Mouse (Mus musculus) heart, embryonic 16.5 days (tissue): ENCODE measurements around the gene Snx6. TPM values are rescaled to one million over a fixed set of nuclear protein-coding genes. Genes with fewer than 3 reads are reported as not detected.

Experiments used
- ATAC-seq: fragments of 200-750 bp; cut with Nextera tagmentation; replicated peaks from 2 replicates; pipeline ENCODE4 v1.8.0; 2017; ENCODE audit warnings: moderate number of reproducible peaks; ENCODE audit not compliant: insufficient read depth, low FRiP score; ENCODE audit errors: extremely low read depth
- H3K27ac ChIP-seq: fragments of 300-500 bp; sonication (generic); 2 replicates; pipeline ENCODE4 v1.5.1; 2014; ENCODE audit warnings: mild to moderate bottlenecking, low read length, control low read depth, moderate library complexity
- H3K27me3 ChIP-seq: fragments of 300-500 bp; sonication (generic); 2 replicates; pipeline ENCODE4 v1.6.1; 2014; ENCODE audit warnings: low read length, mixed read lengths; ENCODE audit not compliant: control insufficient read depth, insufficient read depth
- H3K36me3 ChIP-seq: fragments of 300-500 bp; sonication (generic); 2 replicates; pipeline ENCODE4 v1.6.1; 2014; ENCODE audit not compliant: control insufficient read depth, insufficient read depth
- H3K4me1 ChIP-seq: fragments of 300-500 bp; sonication (generic); 2 replicates; pipeline ENCODE4 v1.6.1; 2014; ENCODE audit warnings: low read length, mixed read lengths; ENCODE audit not compliant: control insufficient read depth, insufficient read depth
- H3K4me2 ChIP-seq: fragments of 300-500 bp; sonication (generic); 2 replicates; pipeline ENCODE4 v1.6.1; 2014; ENCODE audit warnings: low read depth, mild to moderate bottlenecking, control low read depth, low read length
- H3K4me3 ChIP-seq: fragments of 300-500 bp; sonication (generic); 2 replicates; pipeline ENCODE4 v1.5.1; 2014; ENCODE audit warnings: mild to moderate bottlenecking, control low read depth, low read length
- H3K9ac ChIP-seq: fragments of 300-500 bp; sonication (generic); 2 replicates; pipeline ENCODE4 v1.6.1; 2014; ENCODE audit warnings: low read length, control low read depth
- H3K9me3 ChIP-seq: fragments of 300-500 bp; sonication (generic); replicated peaks from 2 replicates; pipeline ENCODE4 v1.6.1; 2016; ENCODE audit warnings: low read length; ENCODE audit not compliant: control insufficient read depth
- WGBS: fragments of 180-500 bp; shearing (Covaris S2); extraction: QIAGEN DNeasy Blood & Tissue Kit; methylation state at CpG from one replicate; pipeline ENCODE4 v1.1.7; 2014; 5-methylcytosine and 5-hydroxymethylcytosine counted together
- polyA plus RNA-seq: library from polyadenylated mRNA; unstranded; fragments of >200 nt; fragmentation: Nextera tagmentation; extraction: Ambion mirVana; gene quantifications from 2 replicates; pipeline ENCODE4 v1.2.1, GENCODE M21; 2015

The Snx6 gene
- polyA plus RNA-seq, 1 experiment from 2014 or later: 107 TPM

DNA sequence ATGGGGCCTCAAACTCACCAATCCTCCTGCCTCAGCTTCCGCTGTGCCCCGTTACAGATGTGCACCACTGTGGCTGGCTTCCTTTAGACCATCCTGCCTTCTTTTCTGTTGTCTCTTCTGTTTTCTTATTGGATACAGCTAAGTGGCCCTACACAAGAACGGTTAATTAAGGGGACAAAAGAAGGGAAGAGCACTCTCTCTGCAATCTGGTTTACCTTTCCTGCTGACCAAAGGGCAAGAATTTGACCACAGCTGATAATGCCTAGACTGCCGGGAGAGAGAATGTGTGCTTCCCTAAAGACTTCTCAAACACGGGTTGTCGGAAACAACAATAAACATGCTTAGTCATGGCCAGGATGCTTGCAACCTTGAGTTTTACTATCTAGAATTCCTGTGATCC lies 12.0 kb upstream of the Snx6 start:
- no peak overlapping the region for H3K9ac ChIP-seq
- no peak overlapping the region for H3K4me3 ChIP-seq
- H3K4me2 ChIP-seq: no peak overlapping the region
- H3K27ac ChIP-seq: no peak overlapping the region
- ATAC-seq: no peak
- H3K36me3 ChIP-seq: no peaks in the 10 kb centered on the region
- H3K4me1 ChIP-seq: no peaks in the 10 kb centered on the region
- 51% methylated on average over 6 of the region's 6 CpGs for WGBS
- H3K27me3 ChIP-seq: no peaks in the 10 kb centered on the region
- no peaks in the 10 kb centered on the region for H3K9me3 ChIP-seq

DNA sequence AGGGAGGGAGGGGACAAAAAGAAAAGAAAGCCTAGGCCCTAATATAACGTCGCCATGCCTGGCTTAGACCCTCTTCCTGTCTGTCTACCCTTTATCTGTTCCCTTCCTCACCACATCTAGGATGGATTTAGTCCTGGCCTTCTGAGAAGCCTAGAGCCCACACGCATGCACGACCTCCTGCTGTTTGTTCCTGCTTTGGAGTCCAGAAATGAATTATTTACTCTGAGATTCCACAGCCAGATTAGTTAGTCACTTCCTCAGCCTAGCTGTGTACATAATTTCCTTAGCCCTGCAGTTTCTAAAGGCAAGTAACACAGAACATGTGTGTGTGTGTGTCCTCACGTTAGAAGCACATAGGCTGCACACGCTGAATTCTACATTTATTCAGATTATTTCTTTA lies 10.6 kb upstream of the Snx6 start:
- Histone ChIP-seq H3K27ac (no peak overlapping the region), H3K4me1 (no peaks in the 10 kb centered on the region), H3K27me3 (no peaks in the 10 kb centered on the region), H3K36me3 (no peaks in the 10 kb centered on the region), H3K4me3 (no peak overlapping the region), H3K9me3 (no peaks in the 10 kb centered on the region), H3K9ac (no peak overlapping the region), H3K4me2 (no peak overlapping the region)
- no peak for ATAC-seq
- 55% methylated on average over 6 of the region's 6 CpGs for WGBS

DNA sequence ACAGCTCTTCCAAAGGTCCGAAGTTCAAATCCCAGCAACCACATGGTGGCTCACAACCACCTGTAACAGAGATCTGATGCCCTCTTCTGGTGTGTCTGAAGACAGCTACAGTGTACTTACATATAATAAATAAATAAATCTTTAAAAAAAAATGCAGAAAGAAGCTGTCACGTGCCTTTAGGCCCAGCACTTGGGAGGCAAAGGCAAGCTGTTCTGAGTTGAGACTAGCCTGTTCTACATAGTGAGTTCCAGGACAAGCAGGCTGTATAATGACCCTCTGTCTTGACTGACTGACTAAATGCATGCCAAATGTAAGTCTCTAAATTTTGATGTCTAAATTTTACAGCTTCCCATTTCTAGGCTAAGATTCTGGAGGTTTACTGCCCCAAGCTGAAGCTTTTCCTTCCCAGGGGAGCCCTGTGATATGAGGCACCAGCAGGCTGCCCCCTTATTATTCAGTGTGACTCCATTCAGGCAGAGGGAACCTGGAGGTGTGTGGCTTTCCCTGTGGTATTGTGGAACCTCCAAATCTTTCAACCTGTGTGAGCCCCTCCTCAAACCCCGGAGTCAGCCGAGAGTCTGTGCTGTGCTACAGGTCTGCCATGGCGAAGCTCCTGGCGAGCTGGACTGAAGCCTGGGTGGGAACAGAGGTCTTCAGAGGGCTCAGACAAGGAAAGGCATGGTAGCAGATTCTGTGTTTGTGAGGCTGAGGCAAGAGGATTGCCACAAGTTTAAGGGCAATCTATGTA lies 9.9 kb upstream of the Snx6 start:
- 78% methylated on average over 6 of the region's 6 CpGs for WGBS
- no peaks in the 10 kb centered on the region for H3K4me1 ChIP-seq
- no peak for ATAC-seq
- H3K4me3 ChIP-seq: no peak overlapping the region
- no peaks in the 10 kb centered on the region for H3K27me3 ChIP-seq
- H3K36me3 ChIP-seq: no peaks in the 10 kb centered on the region
- H3K4me2 ChIP-seq: no peak overlapping the region
- no peaks in the 10 kb centered on the region for H3K9me3 ChIP-seq
- H3K27ac ChIP-seq: no peak overlapping the region
- no peak overlapping the region for H3K9ac ChIP-seq

DNA sequence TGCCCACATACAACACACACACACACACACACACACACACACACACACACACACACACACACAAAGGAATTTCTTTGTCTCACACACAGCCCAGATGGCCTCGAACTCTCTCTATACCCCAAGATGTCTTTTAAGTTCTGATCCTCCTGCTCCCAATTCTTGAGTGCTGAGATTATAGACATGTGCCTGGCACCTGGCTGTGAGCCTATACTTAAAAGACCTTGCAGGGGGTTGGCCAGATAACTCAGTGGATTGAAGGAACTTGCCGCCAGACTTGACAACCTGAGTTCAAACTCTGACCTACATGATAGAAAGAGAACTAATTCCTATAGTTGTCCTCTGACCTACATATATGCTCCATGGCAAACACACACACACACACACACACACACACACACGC lies 8.0 kb upstream of the Snx6 start:
- no peaks in the 10 kb centered on the region for H3K27me3 ChIP-seq
- H3K9me3 ChIP-seq: no peaks in the 10 kb centered on the region
- H3K27ac ChIP-seq: no peak overlapping the region
- no peaks in the 10 kb centered on the region for H3K36me3 ChIP-seq
- no peaks in the 10 kb centered on the region for H3K4me1 ChIP-seq
- no peak overlapping the region for H3K4me2 ChIP-seq
- H3K9ac ChIP-seq: no peak overlapping the region
- no peak overlapping the region for H3K4me3 ChIP-seq
- no peak for ATAC-seq
- WGBS: 80% methylated on average over 3 of the region's 3 CpGs

DNA sequence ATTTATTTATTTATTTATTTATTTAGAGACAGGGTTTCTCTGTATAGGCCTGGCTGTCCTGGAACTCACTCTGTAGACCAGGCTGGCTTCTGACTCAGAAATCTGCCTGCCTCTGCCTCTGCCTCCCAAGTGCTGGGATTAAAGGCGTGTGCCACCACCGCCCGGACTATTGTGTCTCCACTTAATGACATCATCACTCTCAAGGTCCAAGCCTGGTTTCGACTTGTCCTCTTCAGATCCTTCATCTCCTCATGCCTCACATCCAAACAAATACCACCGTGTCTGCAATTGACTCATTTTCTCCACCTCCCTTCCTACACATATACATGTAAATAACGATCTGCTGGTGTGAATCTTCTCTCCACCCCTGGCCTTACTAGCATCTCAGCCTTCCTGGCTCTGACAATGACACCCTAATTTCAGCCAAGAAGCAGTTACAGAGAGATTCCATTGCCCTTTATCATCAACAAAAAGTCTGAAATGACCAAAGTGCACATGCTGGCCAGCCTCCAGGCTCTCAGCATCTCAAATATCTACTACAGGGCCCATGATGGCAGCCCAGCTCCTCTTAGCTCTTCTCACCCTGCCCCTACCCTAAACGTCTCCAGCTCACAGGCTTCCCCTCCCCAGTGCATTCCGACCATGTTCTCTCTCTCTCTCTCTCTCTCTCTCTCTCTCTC lies 1.2 kb upstream of the Snx6 start:
- Histone ChIP-seq H3K9ac (no peak overlapping the region), H3K4me2 (no peak overlapping the region), H3K27me3 (no peaks in the 10 kb centered on the region), H3K9me3 (no peaks in the 10 kb centered on the region), H3K36me3 (no peaks in the 10 kb centered on the region), H3K27ac (no peak overlapping the region), H3K4me3 (no peak overlapping the region), H3K4me1 (peaks cover 11% of the 10 kb centered on the region)
- ATAC-seq: no peak
- 74% methylated on average over 8 of the region's 8 CpGs for WGBS

DNA sequence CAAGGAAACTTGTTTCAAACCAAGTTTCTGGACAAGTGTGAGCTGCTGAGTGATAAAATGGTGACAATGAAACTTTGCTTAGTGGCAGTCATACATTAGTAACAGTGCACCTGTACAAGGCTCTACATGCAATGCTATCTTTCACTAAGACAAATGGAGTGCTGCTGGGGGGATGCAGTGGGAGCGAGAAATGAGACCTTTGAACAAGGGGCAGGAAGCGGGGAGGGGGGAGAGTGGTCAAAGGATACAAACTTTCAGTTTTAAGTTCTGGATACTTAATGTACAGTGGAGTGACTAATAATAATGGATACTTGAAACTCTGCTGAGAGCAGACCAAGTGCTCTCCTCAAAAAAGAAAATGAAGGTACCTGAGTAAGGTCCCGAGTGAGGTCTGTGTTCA lies 1.1 kb downstream of the Snx6 start:
- 0 out of 2 replicates have a peak overlapping the region, but pooled peaks have one; percentile 12 for H3K27ac ChIP-seq
- H3K9me3 ChIP-seq: no peaks in the 10 kb centered on the region
- no peaks in the 10 kb centered on the region for H3K36me3 ChIP-seq
- no peaks in the 10 kb centered on the region for H3K27me3 ChIP-seq
- 24% methylated on average over 3 of the region's 3 CpGs for WGBS
- peak overlapping the region; percentile 77 for H3K4me3 ChIP-seq
- H3K9ac ChIP-seq: peak overlapping the region; percentile 100
- peak overlapping the region; percentile 74 for H3K4me2 ChIP-seq
- H3K4me1 ChIP-seq: peaks cover 28% of the 10 kb centered on the region
- no peak for ATAC-seq

DNA sequence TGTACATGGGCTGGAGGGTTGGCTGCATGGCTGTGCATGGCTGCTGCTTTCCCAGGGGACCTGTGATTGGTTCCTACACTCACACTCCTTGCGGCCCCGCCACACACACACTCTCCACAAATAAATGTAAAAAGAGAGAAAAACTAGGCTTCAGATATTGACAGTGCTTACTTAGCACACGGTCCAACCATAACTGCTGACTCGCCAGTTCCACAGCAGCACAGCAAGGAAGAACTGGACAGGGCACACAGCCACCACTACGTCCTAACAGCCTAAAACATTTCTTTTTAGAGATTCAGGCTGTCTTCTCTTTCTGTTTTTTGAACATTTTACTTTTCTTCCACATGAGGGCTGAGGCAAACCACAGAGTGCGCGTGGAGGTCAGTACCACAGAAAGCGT lies 4.0 kb downstream of the Snx6 start:
- H3K4me3 ChIP-seq: no peak overlapping the region
- H3K9ac ChIP-seq: no peak overlapping the region
- WGBS: 82% methylated on average over 8 of the region's 8 CpGs
- 0 out of 2 replicates have a peak, but pooled peaks cover 2% of the 10 kb centered on the region for H3K36me3 ChIP-seq
- no peaks in the 10 kb centered on the region for H3K9me3 ChIP-seq
- ATAC-seq: no peak
- no peak overlapping the region for H3K4me2 ChIP-seq
- H3K27ac ChIP-seq: 0 out of 2 replicates have a peak overlapping the region, but pooled peaks have one; percentile 6
- H3K4me1 ChIP-seq: peaks cover 36% of the 10 kb centered on the region
- H3K27me3 ChIP-seq: no peaks in the 10 kb centered on the region

DNA sequence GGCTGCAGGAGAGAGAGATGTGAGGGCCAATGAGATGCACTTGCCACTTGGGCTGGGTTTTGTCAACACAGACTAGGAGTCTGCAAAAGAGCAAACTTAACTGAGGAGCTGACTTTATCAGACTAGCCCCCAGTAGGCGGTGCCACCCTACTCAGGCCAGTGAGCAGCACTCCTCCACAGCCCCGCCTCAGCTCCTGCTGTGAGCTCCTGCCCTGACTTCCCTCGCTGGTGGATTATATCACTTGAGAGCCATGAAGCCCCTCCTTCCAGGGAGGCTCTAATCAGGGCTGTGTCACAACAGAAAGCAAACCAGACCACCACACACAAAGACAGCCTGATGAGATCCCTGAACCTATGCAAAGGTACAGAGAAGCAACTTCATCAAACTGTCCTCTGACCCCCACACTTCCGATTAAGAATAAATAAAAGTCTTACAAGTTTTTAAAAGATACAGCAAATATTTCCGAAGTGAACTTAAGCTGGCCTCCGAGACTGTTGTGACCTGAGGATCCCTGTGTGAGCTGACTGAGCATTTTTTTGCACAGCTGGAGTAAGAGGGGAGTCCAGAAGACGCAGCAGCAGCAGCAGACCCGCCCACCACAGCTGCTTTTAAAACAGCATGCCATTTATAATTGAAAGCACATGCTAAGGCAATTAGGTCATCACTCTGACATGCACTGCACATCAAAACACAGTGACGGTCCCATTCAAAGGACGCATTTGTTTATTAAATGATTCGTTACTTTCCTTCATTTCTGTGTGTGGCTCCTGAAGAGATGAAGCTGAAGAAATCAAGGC lies 6.0 kb downstream of the Snx6 start:
- peaks cover 36% of the 10 kb centered on the region for H3K4me1 ChIP-seq
- peak overlapping the region; percentile 3; the same call in 1 of the 2 replicates for H3K4me3 ChIP-seq
- H3K27me3 ChIP-seq: no peaks in the 10 kb centered on the region
- H3K27ac ChIP-seq: peak overlapping the region; percentile 50
- H3K4me2 ChIP-seq: peak overlapping the region; percentile 43
- H3K9me3 ChIP-seq: no peaks in the 10 kb centered on the region
- ATAC-seq: peak; percentile 84
- peaks cover 4% of the 10 kb centered on the region; the same call in 1 of the 2 replicates for H3K36me3 ChIP-seq
- 11% methylated on average over 11 of the region's 11 CpGs for WGBS
- H3K9ac ChIP-seq: no peak overlapping the region

DNA sequence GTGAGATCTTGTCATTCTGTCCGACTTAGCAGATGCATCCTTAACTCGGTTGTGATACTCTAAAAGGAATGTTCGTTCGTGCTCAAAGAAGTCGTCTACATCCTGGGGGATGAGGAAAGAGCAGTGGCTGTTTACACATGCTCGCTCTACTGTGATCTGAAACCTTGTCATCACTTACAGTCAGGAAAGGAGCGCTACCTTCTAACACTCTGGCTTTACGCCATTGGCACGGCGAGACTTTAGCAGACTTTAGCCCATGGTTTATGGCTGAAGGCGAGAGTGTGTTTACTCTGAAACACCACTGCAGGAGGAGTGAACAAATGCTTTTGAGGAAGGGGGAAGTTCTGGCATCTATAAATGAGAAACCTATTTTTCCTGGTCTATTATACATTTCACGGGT lies 31.9 kb downstream of the Snx6 start:
- 66% methylated on average over 12 of the region's 12 CpGs for WGBS

More for the DNA sequence above, 31.9 kb downstream of the Snx6 start:
- Histone ChIP-seq H3K36me3 (peaks cover 43% of the 10 kb centered on the region), H3K27ac (no peak overlapping the region), H3K4me2 (no peak overlapping the region), H3K9me3 (no peaks in the 10 kb centered on the region; the same call in 1 of the 2 replicates), H3K4me1 (no peaks in the 10 kb centered on the region), H3K27me3 (no peaks in the 10 kb centered on the region), H3K4me3 (no peak overlapping the region), H3K9ac (no peak overlapping the region)
- no peak for ATAC-seq
